Mouse (Mus musculus): Measurements from ENCODE around the gene Pex26. TPM values are rescaled to one million over a fixed set of nuclear protein-coding genes. Genes with fewer than 3 reads are reported as not detected.

Pex26 gene
- polyA plus RNA-seq, 1 experiment, result 13.5 TPM

- TF ChIP-seq CTCF (IDR thresholded peaks at IDR 0.05; ENCODE audit: insufficient read depth, low read length) (no peak), POLR2A (IDR thresholded peaks at IDR 0.05; ENCODE audit: borderline replicate concordance, extremely low read depth, low read depth, low read length) (no peak)
- WGBS, result 41% methylated on average over 5 of the region's 5 CpGs
- Histone ChIP-seq H3K4me3 (replicated peaks; ENCODE audit: extremely low read depth, low read depth, low read length) (no peak overlapping the region), H3K4me1 (ENCODE audit: control insufficient read depth, insufficient read depth, low read length) (no peaks in the 10 kb centered on the region)
- no peak for DNase-seq
Measured at GRCm38 (mm10) chr6:121159616-121160015, 23.9 kb upstream of the Pex26 start.

GRCm38 (mm10) chr6:121160126-121160525 lies 23.3 kb upstream of the Pex26 start:
- TF ChIP-seq CTCF (IDR thresholded peaks at IDR 0.05; ENCODE audit: insufficient read depth, low read length), result no peak
- TF ChIP-seq POLR2A (IDR thresholded peaks at IDR 0.05; ENCODE audit: borderline replicate concordance, extremely low read depth, low read depth, low read length), result no peak
- Histone ChIP-seq H3K4me1 (ENCODE audit: control insufficient read depth, insufficient read depth, low read length) (no peaks in the 10 kb centered on the region), H3K4me3 (replicated peaks; ENCODE audit: extremely low read depth, low read depth, low read length) (no peak overlapping the region)
- no peak for DNase-seq
- 29% methylated on average over 6 of the region's 6 CpGs for WGBS

GRCm38 (mm10) chr6:121162616-121163015 lies 20.9 kb upstream of the Pex26 start:
- WGBS, result 63% methylated on average over 12 of the region's 12 CpGs
- no peak for DNase-seq
- no peaks in the 10 kb centered on the region for H3K4me1 ChIP-seq (ENCODE audit: control insufficient read depth, insufficient read depth, low read length)
- TF ChIP-seq CTCF (IDR thresholded peaks at IDR 0.05; ENCODE audit: insufficient read depth, low read length), result no peak
- no peak for TF ChIP-seq POLR2A (IDR thresholded peaks at IDR 0.05; ENCODE audit: borderline replicate concordance, extremely low read depth, low read depth, low read length)
- no peak overlapping the region for H3K4me3 ChIP-seq (replicated peaks; ENCODE audit: extremely low read depth, low read depth, low read length)

- TF ChIP-seq POLR2A (IDR thresholded peaks at IDR 0.05; ENCODE audit: borderline replicate concordance, extremely low read depth, low read depth, low read length) (no peak), CTCF (IDR thresholded peaks at IDR 0.05; ENCODE audit: insufficient read depth, low read length) (no peak)
- no peak for DNase-seq
- H3K4me3 ChIP-seq (replicated peaks; ENCODE audit: extremely low read depth, low read depth, low read length), result no peak overlapping the region
- WGBS, result 43% methylated on average over 10 of the region's 10 CpGs
- H3K4me1 ChIP-seq (ENCODE audit: control insufficient read depth, insufficient read depth, low read length), result no peaks in the 10 kb centered on the region
Measured at GRCm38 (mm10) chr6:121166098-121166552, 17.3 kb upstream of the Pex26 start.

GRCm38 (mm10) chr6:121167381-121167975 lies 16.0 kb upstream of the Pex26 start:
- WGBS, result 80% methylated on average over 7 of the region's 7 CpGs
- DNase-seq, result no peak
- Histone ChIP-seq H3K4me1 (ENCODE audit: control insufficient read depth, insufficient read depth, low read length) (no peaks in the 10 kb centered on the region), H3K4me3 (replicated peaks; ENCODE audit: extremely low read depth, low read depth, low read length) (no peak overlapping the region)
- TF ChIP-seq POLR2A (IDR thresholded peaks at IDR 0.05; ENCODE audit: borderline replicate concordance, extremely low read depth, low read depth, low read length), result no peak

- 51% methylated on average over 6 of the region's 6 CpGs for WGBS
- no peak overlapping the region for H3K4me3 ChIP-seq (replicated peaks; ENCODE audit: extremely low read depth, low read depth, low read length)
- no peak for TF ChIP-seq CTCF (IDR thresholded peaks at IDR 0.05; ENCODE audit: insufficient read depth, low read length)
- no peak for TF ChIP-seq POLR2A (IDR thresholded peaks at IDR 0.05; ENCODE audit: borderline replicate concordance, extremely low read depth, low read depth, low read length)
- H3K4me1 ChIP-seq (ENCODE audit: control insufficient read depth, insufficient read depth, low read length), result no peaks in the 10 kb centered on the region
- no peak for DNase-seq
Measured at GRCm38 (mm10) chr6:121171102-121171501, 12.4 kb upstream of the Pex26 start.

- DNase-seq, result no peak
- 41% methylated on average over 5 of the region's 5 CpGs for WGBS
- no peak for TF ChIP-seq POLR2A (IDR thresholded peaks at IDR 0.05; ENCODE audit: borderline replicate concordance, extremely low read depth, low read depth, low read length)
- no peaks in the 10 kb centered on the region for H3K4me1 ChIP-seq (ENCODE audit: control insufficient read depth, insufficient read depth, low read length)
- H3K4me3 ChIP-seq (replicated peaks; ENCODE audit: extremely low read depth, low read depth, low read length), result no peak overlapping the region
Measured at GRCm38 (mm10) chr6:121173471-121173870, 10.0 kb upstream of the Pex26 start.

- TF ChIP-seq CTCF (IDR thresholded peaks at IDR 0.05; ENCODE audit: insufficient read depth, low read length), result no peak
- no peak for TF ChIP-seq POLR2A (IDR thresholded peaks at IDR 0.05; ENCODE audit: borderline replicate concordance, extremely low read depth, low read depth, low read length)
Measured at GRCm38 (mm10) chr6:121174761-121175160, 8.7 kb upstream of the Pex26 start.

GRCm38 (mm10) chr6:121176011-121176730 lies 7.3 kb upstream of the Pex26 start:
- 43% methylated on average over 14 of the region's 14 CpGs for WGBS
- no peak overlapping the region for H3K4me3 ChIP-seq (replicated peaks; ENCODE audit: extremely low read depth, low read depth, low read length)
- TF ChIP-seq CTCF (IDR thresholded peaks at IDR 0.05; ENCODE audit: insufficient read depth, low read length) (no peak), POLR2A (IDR thresholded peaks at IDR 0.05; ENCODE audit: borderline replicate concordance, extremely low read depth, low read depth, low read length) (no peak)
- no peaks in the 10 kb centered on the region for H3K4me1 ChIP-seq (ENCODE audit: control insufficient read depth, insufficient read depth, low read length)
- no peak for DNase-seq

More at GRCm38 (mm10) chr6:121174761-121175160, 8.7 kb upstream of the Pex26 start:
- Histone ChIP-seq H3K4me3 (replicated peaks; ENCODE audit: extremely low read depth, low read depth, low read length) (no peak overlapping the region), H3K4me1 (ENCODE audit: control insufficient read depth, insufficient read depth, low read length) (no peaks in the 10 kb centered on the region)
- 95% methylated on average over 6 of the region's 6 CpGs for WGBS
- DNase-seq, result no peak

- DNase-seq, result no peak
- TF ChIP-seq POLR2A (IDR thresholded peaks at IDR 0.05; ENCODE audit: borderline replicate concordance, extremely low read depth, low read depth, low read length) (no peak), CTCF (IDR thresholded peaks at IDR 0.05; ENCODE audit: insufficient read depth, low read length) (no peak)
- H3K4me3 ChIP-seq (replicated peaks; ENCODE audit: extremely low read depth, low read depth, low read length), result no peak overlapping the region
- no peaks in the 10 kb centered on the region for H3K4me1 ChIP-seq (ENCODE audit: control insufficient read depth, insufficient read depth, low read length)
- WGBS, result 82% methylated on average over 4 of the region's 4 CpGs
Measured at GRCm38 (mm10) chr6:121176731-121177098, 6.8 kb upstream of the Pex26 start.

Data from lung, adult 2 months (tissue).